Mouse (Mus musculus): ENCODE results near the gene Isg15. TPM values are rescaled to one million over a fixed set of nuclear protein-coding genes. Genes with fewer than 3 reads are reported as not detected.

Gene Isg15
- 76.8 and 96.9 TPM in 2 replicates for polyA plus RNA-seq (2012; ENCODE audit: insufficient read depth, insufficient read length, missing spikeins)

- peak within 1 kb of the TSS; percentile 50 for H3K4me3 ChIP-seq (ENCODE audit: insufficient read depth, low read length)
- H3K4me1 ChIP-seq (ENCODE audit: control insufficient read depth, insufficient read depth, low read length) = peaks cover 12% of the 10 kb centered on the region
- H3K27ac ChIP-seq (ENCODE audit: insufficient read depth, low read depth, low read length) = peak within 1 kb of the TSS; percentile 33; the same call in 1 of the 2 replicates
- TF ChIP-seq POLR2A (IDR thresholded peaks at IDR 0.05; ENCODE audit: borderline replicate concordance, low read depth, low read length) (no peak), CTCF (IDR thresholded peaks at IDR 0.05; ENCODE audit: low read depth, low read length) (no peak)
Measured at GRCm38 (mm10) chr4:156200623-156201475, at the start of gene Isg15. TSS of gene Isg15 (minus strand) at chr4:156200818.

- H3K27ac ChIP-seq (ENCODE audit: insufficient read depth, low read depth, low read length) = no peak overlapping the region
- TF ChIP-seq POLR2A (IDR thresholded peaks at IDR 0.05; ENCODE audit: borderline replicate concordance, low read depth, low read length) = no peak
- TF ChIP-seq CTCF (IDR thresholded peaks at IDR 0.05; ENCODE audit: low read depth, low read length) = no peak
- no peak overlapping the region for H3K4me3 ChIP-seq (ENCODE audit: insufficient read depth, low read length)
- peaks cover 18% of the 10 kb centered on the region for H3K4me1 ChIP-seq (ENCODE audit: control insufficient read depth, insufficient read depth, low read length)
Measured at GRCm38 (mm10) chr4:156249567-156249966, 48.9 kb upstream of the Isg15 start.

DNA sequence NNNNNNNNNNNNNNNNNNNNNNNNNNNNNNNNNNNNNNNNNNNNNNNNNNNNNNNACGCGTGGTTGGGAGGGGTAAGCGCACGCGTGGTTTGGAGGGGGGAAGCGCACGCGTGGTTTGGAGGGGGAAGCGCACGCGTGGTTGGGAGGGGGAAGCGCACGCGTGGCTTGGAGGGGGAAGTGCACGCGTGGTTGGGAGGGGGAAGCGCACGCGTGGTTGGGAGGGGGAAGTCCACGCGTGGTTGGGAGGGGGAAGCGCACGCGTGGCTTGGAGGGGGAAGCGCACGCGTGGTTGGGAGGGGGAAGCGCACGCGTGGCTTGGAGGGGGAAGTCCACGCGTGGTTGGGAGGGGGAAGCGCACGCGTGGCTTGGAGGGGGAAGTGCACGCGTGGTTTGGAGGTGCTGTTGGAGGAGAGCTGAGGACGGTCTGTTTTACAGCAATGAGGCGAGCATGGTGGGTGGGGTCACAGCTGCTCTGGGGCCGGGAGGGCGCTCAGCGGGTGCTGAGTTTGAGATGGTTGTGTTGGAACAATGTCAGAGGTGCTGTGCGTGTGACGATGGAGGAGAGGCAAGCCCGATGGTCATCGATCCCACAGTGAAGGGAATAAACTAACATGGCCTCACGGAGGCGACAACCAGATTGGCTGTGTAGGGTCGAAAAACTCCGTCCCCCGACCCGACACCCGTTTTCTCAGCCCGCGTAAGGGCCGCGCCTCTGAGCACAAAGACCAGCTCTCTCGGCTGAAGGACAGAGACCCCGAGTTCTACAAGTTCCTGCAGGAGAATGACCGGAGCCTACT lies 36.2 kb upstream of the Isg15 start:
- Histone ChIP-seq H3K4me3 (ENCODE audit: insufficient read depth, low read length) (peak overlapping the region; percentile 95), H3K27ac (ENCODE audit: insufficient read depth, low read depth, low read length) (peak overlapping the region; percentile 99), H3K4me1 (ENCODE audit: control insufficient read depth, insufficient read depth, low read length) (no peaks in the 10 kb centered on the region; the same call in 1 of the 2 replicates)
- no peak for TF ChIP-seq CTCF (IDR thresholded peaks at IDR 0.05; ENCODE audit: low read depth, low read length)
- no peak for TF ChIP-seq POLR2A (IDR thresholded peaks at IDR 0.05; ENCODE audit: borderline replicate concordance, low read depth, low read length)

GRCm38 (mm10) chr4:156235808-156236533 lies 35.4 kb upstream of the Isg15 start, which contains the start of gene Noc2l:
TSS of gene Noc2l (plus strand) at chr4:156236010.
- peak within 1 kb of the TSS; percentile 95 for H3K4me3 ChIP-seq (ENCODE audit: insufficient read depth, low read length)
- H3K4me1 ChIP-seq (ENCODE audit: control insufficient read depth, insufficient read depth, low read length) = no peaks in the 10 kb centered on the region; the same call in 1 of the 2 replicates
- TF ChIP-seq CTCF (IDR thresholded peaks at IDR 0.05; ENCODE audit: low read depth, low read length) = no peak
- TF ChIP-seq POLR2A (IDR thresholded peaks at IDR 0.05; ENCODE audit: borderline replicate concordance, low read depth, low read length) = no peak
- peak within 1 kb of the TSS; percentile 99 for H3K27ac ChIP-seq (ENCODE audit: insufficient read depth, low read depth, low read length)

- Histone ChIP-seq H3K27ac (ENCODE audit: insufficient read depth, low read depth, low read length) (peak overlapping the region; percentile 74), H3K4me3 (ENCODE audit: insufficient read depth, low read length) (peak overlapping the region; percentile 95), H3K4me1 (ENCODE audit: control insufficient read depth, insufficient read depth, low read length) (no peaks in the 10 kb centered on the region; the same call in 1 of the 2 replicates)
- TF ChIP-seq POLR2A (IDR thresholded peaks at IDR 0.05; ENCODE audit: borderline replicate concordance, low read depth, low read length) (no peak), CTCF (IDR thresholded peaks at IDR 0.05; ENCODE audit: low read depth, low read length) (no peak)
Measured at GRCm38 (mm10) chr4:156235360-156235770, 34.7 kb upstream of the Isg15 start.

- peak within 1 kb of the TSS; percentile 74 for H3K27ac ChIP-seq (ENCODE audit: insufficient read depth, low read depth, low read length)
- peaks cover 3% of the 10 kb centered on the region for H3K4me1 ChIP-seq (ENCODE audit: control insufficient read depth, insufficient read depth, low read length)
- no peak for TF ChIP-seq CTCF (IDR thresholded peaks at IDR 0.05; ENCODE audit: low read depth, low read length)
- peak within 1 kb of the TSS; percentile 95 for H3K4me3 ChIP-seq (ENCODE audit: insufficient read depth, low read length)
Measured at GRCm38 (mm10) chr4:156234701-156235213, 34.1 kb upstream of the Isg15 start, which contains the start of gene Plekhn1. TSS of gene Plekhn1 (minus strand) at chr4:156234857.

GRCm38 (mm10) chr4:156234021-156234501 lies 33.4 kb upstream of the Isg15 start:
- Histone ChIP-seq H3K27ac (ENCODE audit: insufficient read depth, low read depth, low read length) (peak overlapping the region; percentile 24; the same call in 1 of the 2 replicates), H3K4me3 (ENCODE audit: insufficient read depth, low read length) (peak overlapping the region; percentile 68), H3K4me1 (ENCODE audit: control insufficient read depth, insufficient read depth, low read length) (peaks cover 10% of the 10 kb centered on the region)
- TF ChIP-seq CTCF (IDR thresholded peaks at IDR 0.05; ENCODE audit: low read depth, low read length) = no peak
- no peak for TF ChIP-seq POLR2A (IDR thresholded peaks at IDR 0.05; ENCODE audit: borderline replicate concordance, low read depth, low read length)

DNA sequence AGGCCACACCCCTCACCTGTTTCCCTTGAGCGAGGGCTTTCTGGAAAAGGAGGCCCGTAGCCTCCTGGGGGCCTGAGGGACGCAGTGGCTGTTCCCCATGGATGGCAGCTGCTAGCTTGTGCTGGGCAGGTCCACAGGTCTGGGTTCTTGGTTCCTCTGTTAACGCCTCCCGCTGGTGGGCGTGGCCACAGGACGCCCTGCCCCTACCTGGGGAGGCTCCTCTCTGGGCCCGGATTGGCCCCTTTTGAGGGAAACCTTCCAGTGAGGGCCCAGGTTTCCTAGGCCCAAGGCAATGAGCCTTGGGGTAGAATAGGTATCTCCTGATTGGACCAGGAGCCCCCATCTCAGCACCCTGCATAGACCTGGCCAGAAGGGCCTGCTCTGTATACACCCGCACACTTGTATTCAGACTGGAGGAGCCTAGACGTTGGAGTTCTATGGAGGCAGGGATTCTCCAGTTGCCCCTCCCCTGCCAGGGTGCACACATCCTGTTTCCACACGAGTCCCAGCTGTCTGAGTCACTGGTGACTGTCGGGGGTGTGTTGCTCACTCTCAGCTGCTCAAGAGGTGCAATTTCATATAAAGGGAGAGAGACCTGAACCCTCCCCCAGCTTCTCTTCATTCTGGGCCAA lies 27.9 kb upstream of the Isg15 start:
- Histone ChIP-seq H3K4me3 (ENCODE audit: insufficient read depth, low read length) (no peak overlapping the region), H3K27ac (ENCODE audit: insufficient read depth, low read depth, low read length) (peak overlapping the region; percentile 69), H3K4me1 (ENCODE audit: control insufficient read depth, insufficient read depth, low read length) (peaks cover 28% of the 10 kb centered on the region)
- TF ChIP-seq POLR2A (IDR thresholded peaks at IDR 0.05; ENCODE audit: borderline replicate concordance, low read depth, low read length) (no peak), CTCF (IDR thresholded peaks at IDR 0.05; ENCODE audit: low read depth, low read length) (no peak)

Measured in bone marrow macrophage, adult 2 months (primary cell).